11 mouse cellular contexts compared by ENCODE assay signal in the genomic region with DNA sequence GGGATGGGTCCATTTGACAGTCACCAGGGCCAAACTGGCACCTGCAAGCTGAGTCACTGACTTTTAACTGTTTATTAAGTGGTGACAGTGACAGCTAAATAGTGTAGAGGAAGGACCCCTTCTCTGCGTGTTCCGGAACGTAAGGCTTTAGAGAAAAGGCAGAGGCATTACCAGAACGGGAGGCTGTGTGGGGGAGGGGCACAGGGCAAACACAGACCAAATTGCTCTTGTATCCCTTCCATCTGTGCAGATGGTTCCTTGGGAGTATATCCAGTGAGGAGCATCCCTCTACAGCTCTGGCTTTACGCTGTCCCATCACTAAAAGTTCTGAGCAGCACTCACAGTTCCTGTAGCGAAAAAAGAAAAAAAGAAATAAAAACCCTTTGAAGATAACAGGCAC.
"Had no signal": no experiment of that assay in that cellular context is flagged by ENCODE, and none has a peak within 500 bp of the region (broad histone marks: within the 10 kb centered on the region; RNA-seq: fewer than 3 reads in every experiment).

No protein-coding gene starts in this region.

- DNase-seq: gastrocnemius, postnatal 14 days; gastrocnemius, postnatal 36 days; heart, adult 2 months; heart, postnatal 14 days; heart, postnatal 36 days; kidney, adult 11 months; kidney, adult 2 months; kidney, adult 9 months; kidney, postnatal 14 days; kidney, postnatal 36 days; layer of hippocampus, adult 9-11 months had no signal
